Mouse (Mus musculus) regulatory T cell (primary cell): ENCODE results near the gene Zranb1.

Experiments used
- in situ Hi-C: fragments of 300-600 bp; cut with MboI, MseI; formaldehyde crosslinking; loops from one replicate; pipeline ENCODE4 v1.15.1; 2025; ENCODE audit warnings: high pct_unique_total_duplicates

The Zranb1 gene

GRCm38 (mm10) chr7:132925227-132925626, 5.7 kb upstream of the Zranb1 start:
- in situ Hi-C loops: no loop called here

GRCm38 (mm10) chr7:132927201-132927600, 3.7 kb upstream of the Zranb1 start:
- in situ Hi-C loops: no loop called here

DNA sequence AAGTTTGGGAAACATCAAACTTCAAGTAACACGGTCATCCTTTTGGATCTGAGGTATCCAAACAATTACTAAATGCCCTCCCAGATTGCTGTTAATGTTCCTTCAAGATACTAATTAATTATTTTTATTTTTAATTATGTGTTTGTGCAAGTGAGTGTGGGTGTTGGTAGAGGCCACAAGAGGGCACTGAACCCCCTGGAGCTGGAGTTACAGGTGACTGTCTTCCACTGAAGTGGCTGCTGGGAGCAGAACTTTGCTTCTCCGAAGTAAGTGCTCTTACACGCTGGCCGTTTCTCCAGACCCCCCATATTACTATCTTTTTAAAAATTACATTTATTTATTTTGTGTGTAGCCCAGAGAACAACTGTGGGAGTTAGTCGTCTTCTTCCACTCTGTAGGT, 887 bp upstream of the Zranb1 start:
- in situ Hi-C loops: loop anchor here (5.0 kb wide), 1 partner anchor 707 kb away; the partner anchor contains the start of gene Edrf1

- in situ Hi-C loops: loop anchor here (5.0 kb wide), 1 partner anchor 706 kb away; the partner anchor contains the start of gene Edrf1
Measured at GRCm38 (mm10) chr7:132931560-132932351, 814 bp downstream of the Zranb1 start.

DNA sequence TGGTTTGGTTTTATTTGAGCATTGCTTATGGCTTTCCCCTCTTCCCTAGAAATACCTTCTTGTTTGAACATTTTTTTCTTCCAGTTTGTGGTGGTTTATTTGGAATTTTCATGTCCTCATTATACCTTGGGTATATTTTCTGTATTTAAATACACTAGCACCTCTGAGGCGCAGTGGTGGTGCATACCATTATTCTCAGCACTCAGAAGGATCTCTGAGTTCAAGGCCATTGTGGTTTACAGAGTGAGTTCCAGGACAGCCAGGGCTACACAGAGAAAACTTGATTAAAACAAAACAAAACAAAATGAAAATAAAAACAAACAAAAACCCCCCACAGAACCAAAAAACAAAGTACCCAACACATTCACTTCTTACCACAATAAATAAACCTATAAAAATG, 2.4 kb downstream of the Zranb1 start:
- in situ Hi-C loops: loop anchor here (5.0 kb wide), 1 partner anchor 704 kb away; the partner anchor contains the start of gene Edrf1

DNA sequence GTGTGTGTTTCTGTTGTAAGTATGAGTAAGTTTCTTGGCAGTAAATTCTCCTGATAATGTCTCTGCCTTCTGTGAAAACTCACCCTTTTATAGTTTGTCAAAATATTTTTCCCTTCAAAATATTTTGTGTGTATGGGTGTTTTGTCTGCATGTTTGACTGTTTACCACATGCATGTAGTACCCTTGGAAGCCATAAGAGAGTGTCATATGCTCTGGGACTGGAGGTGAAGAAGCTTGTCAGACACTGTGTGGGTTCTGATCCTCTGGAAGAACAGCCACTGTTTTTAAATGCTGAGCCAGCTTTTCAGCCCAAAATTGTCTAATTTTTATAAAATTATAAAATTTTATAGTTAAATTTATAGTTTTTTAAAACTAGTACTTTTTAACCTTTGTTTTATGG, 3.8 kb downstream of the Zranb1 start:
- in situ Hi-C loops: loop anchor here (5.0 kb wide), 1 partner anchor 703 kb away; the partner anchor contains the start of gene Edrf1

- in situ Hi-C loops: no loop called here
Measured at GRCm38 (mm10) chr7:132939118-132939517, 8.2 kb downstream of the Zranb1 start.

DNA sequence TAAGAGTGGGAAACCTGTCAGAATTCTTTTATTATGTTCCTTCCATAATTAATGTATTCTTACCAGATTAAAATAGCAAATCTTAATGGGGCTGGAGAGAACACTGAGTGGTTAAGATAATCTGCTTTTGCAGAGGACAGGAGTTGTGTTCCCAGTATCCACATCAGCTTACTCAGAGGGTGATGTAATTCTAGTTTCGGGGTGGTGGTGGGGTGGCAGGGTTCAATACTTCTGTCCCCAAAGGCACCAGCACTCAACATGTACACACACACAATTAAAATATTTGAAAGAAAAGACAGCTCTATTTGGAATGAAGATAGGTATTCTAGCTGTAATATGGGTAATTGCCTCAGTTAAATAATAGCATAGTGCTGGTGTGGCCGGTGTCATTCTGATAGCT, 9.6 kb downstream of the Zranb1 start:
- in situ Hi-C loops: no loop called here

DNA sequence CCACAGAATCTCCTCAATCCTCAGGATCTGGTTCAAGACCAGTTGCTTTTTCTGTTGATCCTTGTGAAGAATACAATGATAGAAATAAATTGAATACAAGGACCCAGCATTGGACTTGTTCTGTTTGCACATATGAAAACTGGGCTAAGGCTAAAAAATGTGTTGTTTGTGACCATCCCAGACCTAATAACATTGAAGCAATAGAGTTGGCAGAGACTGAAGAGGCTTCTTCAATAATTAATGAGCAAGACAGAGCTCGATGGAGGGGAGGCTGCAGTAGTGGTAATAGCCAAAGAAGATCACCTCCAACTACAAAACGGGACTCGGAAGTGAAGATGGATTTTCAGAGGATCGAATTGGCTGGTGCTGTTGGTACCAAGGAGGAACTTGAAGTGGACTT, 19.0 kb downstream of the Zranb1 start:
- in situ Hi-C loops: no loop called here

DNA sequence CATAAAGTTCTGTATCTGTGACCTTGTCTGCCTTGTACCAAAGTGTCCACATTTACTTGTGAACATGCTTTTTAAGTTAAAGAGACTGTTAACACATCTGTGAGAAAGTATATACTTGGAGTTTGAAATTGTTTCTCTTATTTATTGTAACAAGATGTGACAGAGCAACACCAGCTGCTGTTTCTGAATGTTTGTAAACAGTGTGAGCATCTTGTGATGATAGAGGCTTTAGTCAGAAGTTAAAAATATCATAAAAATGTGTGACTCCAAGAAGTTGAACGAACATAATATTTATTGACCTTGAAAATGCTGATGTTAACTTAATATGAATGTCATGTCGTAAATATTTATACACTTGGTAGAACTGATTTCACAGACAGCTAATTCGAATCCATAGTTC, 19.7 kb downstream of the Zranb1 start:
- in situ Hi-C loops: no loop called here

GRCm38 (mm10) chr7:132964395-132964794, 33.5 kb downstream of the Zranb1 start:
- in situ Hi-C loops: no loop called here

DNA sequence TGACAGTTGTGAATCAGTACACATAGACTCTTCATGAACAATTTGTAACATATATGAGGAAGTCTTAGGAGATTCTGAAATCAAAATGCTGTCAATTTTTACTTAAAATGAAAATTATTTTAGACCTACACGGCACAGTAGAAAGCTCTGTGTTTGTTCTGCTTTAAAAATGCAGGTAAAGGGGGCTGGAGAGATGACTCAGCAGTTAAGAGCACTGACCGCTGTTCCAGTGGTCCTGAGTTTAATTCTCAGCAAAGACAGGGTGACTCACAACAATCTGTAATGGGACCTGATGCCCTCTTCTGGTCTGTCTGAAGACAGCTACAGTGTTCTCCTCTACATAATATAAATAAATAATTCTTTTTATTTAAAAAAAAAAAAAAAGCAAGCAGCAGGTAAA, 34.8 kb downstream of the Zranb1 start:
- in situ Hi-C loops: no loop called here

- in situ Hi-C loops: no loop called here
Measured at GRCm38 (mm10) chr7:132972079-132972478, 41.1 kb downstream of the Zranb1 start.

- in situ Hi-C loops: loop anchor here (5.0 kb wide), 1 partner anchor 736 kb away; the partner anchor contains the start of gene Uros
Measured at GRCm38 (mm10) chr7:132976079-132976478, 45.1 kb downstream of the Zranb1 start.

DNA sequence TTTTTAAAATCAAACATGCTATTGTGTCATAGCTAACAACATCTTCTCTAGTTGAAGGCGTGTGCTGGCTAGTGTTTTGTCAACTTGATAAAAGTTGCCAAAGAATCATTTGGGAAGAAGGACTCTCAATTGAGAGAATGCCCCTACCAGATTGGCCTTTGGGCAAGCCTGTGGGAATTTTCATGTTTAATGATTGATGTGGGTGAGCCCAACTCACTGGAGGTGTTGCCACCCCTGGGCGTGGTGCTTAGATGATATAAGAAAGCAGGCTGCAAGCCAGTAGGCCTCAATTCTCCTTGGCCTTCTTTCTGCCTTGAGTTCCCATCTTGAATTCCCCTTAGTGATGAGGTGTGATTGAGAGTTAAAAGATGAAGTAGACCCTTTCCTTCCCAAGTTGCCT, 47.0 kb downstream of the Zranb1 start:
- in situ Hi-C loops: loop anchor here (5.0 kb wide), 1 partner anchor 734 kb away; the partner anchor contains the start of gene Uros

DNA sequence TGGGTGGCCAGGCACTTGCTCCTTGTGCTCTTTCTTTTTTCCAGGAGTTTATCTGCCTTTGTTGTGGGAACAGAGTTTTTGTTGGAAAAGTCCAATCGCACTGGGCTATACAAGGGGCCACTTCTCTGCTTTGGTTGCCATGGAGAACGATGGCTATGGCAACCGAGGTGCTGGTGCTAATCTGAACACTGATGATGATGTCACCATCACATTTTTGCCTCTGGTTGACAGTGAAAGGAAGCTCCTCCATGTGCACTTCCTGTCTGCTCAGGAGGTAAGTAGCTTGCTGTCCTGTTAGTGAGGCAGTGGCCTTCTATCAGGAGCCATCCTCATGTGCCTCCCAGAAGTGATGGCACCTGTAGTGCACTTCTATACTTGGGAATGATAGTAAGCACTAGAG, 51.7 kb downstream of the Zranb1 start:
- in situ Hi-C loops: no loop called here

DNA sequence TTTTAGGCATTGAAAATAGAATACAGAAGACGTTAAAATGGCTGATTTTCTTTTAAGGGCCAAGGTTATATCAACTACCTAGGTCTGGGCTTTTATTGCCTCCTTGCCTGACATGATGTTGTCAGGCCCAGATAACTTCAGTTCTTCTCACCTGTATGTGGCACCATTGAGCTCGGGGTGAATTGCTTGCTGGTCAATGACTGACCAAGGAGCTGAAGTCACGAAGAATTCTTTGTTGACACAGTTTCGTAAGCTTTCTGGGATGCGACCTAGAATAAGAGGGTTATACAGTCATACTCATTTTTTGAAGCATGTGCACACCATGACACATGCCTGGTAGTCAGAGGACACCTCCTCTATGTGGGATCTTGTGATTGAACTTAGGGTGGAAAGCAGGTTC, 58.9 kb downstream of the Zranb1 start:
- in situ Hi-C loops: no loop called here

DNA sequence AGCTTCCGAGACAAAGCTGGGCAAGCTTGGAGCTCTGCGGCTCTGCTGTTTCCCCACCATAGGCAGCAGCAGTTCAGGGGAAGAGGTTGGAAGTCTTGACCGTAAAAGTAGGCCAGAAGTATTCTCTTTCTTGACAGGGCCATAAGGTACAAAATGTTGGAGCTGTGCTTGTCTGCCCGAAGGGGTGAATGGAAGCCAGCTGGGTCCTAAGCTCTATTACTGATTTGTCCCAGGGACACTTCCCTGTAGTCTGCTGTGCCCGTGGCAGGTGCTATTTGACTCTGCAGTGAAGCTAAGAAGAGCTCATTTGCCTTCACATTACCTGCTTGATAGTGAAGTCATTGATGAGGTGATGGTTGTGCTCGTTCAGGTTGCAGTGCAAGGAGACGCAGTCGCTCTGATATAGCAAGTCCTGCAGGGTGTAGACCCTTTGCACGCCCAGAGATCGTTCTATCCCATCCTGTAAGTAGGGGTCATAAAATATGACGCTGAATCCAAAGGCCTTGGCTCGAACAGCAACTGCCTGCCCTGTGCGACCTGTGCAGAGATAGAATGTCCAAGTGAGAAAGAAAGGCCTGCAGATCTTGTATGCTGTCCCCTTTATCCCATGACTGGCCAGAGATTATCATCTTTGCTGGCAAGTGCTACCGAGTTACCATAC, 60.4 kb downstream of the Zranb1 start:
- in situ Hi-C loops: no loop called here

DNA sequence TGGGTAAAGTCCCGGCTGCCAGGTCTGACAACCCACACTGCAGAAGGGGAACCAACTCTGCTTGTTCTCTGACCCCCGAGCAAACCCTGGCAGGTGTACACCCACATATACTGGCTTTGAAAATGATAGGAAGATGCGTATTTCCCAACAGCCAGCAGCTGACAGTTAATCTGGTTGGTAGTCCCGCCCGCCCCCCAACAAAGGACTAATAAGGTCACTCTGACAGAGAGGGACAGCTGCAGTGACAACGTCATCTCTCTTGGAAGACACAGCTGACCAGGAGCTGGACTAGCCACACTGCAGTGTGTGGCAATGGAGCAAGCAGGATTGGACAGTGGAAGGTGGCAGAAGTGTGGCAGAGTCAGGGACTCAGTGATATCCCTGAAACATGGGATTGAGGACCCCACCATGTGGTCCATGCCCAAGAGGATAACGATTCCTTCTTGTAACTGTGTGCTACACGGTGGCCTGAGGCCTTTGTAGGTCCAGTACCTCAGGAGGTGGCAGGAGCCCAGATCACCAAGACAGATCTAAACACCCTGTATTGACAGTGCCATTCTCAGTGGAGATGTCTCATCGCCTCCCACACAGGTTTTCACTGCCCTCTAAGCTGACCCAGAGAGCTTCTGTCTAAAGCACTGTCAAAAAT, 62.1 kb downstream of the Zranb1 start:
- in situ Hi-C loops: no loop called here

GRCm38 (mm10) chr7:132994120-132994519, 63.2 kb downstream of the Zranb1 start:
- in situ Hi-C loops: no loop called here

GRCm38 (mm10) chr7:132994628-132995191, 63.8 kb downstream of the Zranb1 start:
- in situ Hi-C loops: no loop called here

DNA sequence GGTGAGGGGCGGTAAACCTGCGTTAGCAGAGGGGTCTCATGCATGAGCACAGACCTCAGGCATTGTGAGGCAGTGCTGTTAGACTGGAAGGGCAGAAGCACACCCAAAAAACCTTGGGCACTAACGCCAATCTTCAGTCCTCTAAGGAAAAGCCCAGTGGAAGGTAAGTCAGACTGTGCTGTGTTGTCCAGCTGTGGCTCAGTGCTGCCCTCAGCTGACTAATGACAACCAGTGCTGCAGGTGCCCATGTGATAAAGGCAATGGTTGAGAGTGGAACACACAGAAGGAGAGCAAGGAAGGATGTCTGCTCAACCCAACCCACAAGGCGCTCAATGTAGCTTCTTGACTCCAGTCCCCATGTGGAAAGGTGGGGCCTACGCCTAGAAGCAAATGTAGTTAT, 65.4 kb downstream of the Zranb1 start:
- in situ Hi-C loops: no loop called here
